Mouse (Mus musculus) myocyte (in vitro differentiated cells): ENCODE results near the gene Gdf3.

Experiments
- CEBPB ChIP-seq: IDR thresholded peaks from 2 replicates; pipeline ENCODE4 v1.6.1; 2011; ENCODE audit warnings: mild to moderate bottlenecking, moderate library complexity; ENCODE audit not compliant: poor library complexity, insufficient read depth, severe bottlenecking
- MAX ChIP-seq: IDR thresholded peaks from one replicate; pipeline ENCODE4 v1.6.1; 2011; ENCODE audit warnings: low read depth, mild to moderate bottlenecking, control low read depth
- POLR2A ChIP-seq: IDR thresholded peaks from one replicate; pipeline ENCODE4 v1.6.1; 2011; ENCODE audit warnings: low read depth, mild to moderate bottlenecking, control low read depth, moderate library complexity; ENCODE audit not compliant: insufficient read length
- POLR2AphosphoS2 ChIP-seq: IDR thresholded peaks from one replicate; pipeline ENCODE4 v1.6.1; 2011; ENCODE audit warnings: low read depth, control low read depth; ENCODE audit not compliant: insufficient read length
- USF1 ChIP-seq: IDR thresholded peaks from one replicate; pipeline ENCODE4 v1.6.1; 2011; ENCODE audit warnings: low read depth, mild to moderate bottlenecking, control low read depth, moderate library complexity

GRCm38 (mm10) chr6:122605483-122605882 lies 4.4 kb downstream of the Gdf3 start:
- no peak for TF ChIP-seq POLR2A
- no peak for TF ChIP-seq MAX
- no peak for TF ChIP-seq POLR2AphosphoS2
- TF ChIP-seq USF1: no peak
- no peak for TF ChIP-seq CEBPB
